Mouse (Mus musculus) frontal cortex, adult (tissue): ENCODE measurements at regions not wholly inside any gene's neighbourhood (a gene's known extent, or its start where the extent isn't known, plus 50 kb on each side); places are given as distances from the start of the nearest gene placed in this dataset.

ENCODE experiments used
- ATAC-seq: cut with Nextera tagmentation; 2 replicates; pipeline ENCODE4 v1.9.2; 2017; ENCODE audit warnings: mild to moderate bottlenecking, moderate library complexity, mixed read lengths; ENCODE audit not compliant: low TSS enrichment

- no peak for ATAC-seq
These were observed 300.3 kb upstream of the Clnk start for GRCm38 (mm10) chr5:39176906-39177305.

GRCm38 (mm10) chr5:39173491-39173890 lies 296.9 kb upstream of the Clnk start:
- ATAC-seq = no peak

GRCm38 (mm10) chr5:39159651-39160050 lies 283.0 kb upstream of the Clnk start:
- ATAC-seq = peak; percentile 90

- ATAC-seq = no peak
These were observed 279.2 kb upstream of the Clnk start for GRCm38 (mm10) chr5:39155763-39156162.

- no peak for ATAC-seq
These were observed 276.7 kb upstream of the Clnk start for GRCm38 (mm10) chr5:39153291-39153794.

- no peak for ATAC-seq
These were observed 275.3 kb upstream of the Clnk start for GRCm38 (mm10) chr5:39151917-39152316.

- no peak for ATAC-seq
These were observed 274.3 kb upstream of the Clnk start for GRCm38 (mm10) chr5:39150891-39151290.

- ATAC-seq = peak; percentile 56
These were observed 269.0 kb upstream of the Clnk start for GRCm38 (mm10) chr5:39145658-39146057.

GRCm38 (mm10) chr5:39144225-39144624 lies 267.6 kb upstream of the Clnk start:
- ATAC-seq = no peak

GRCm38 (mm10) chr5:39143648-39144047 lies 267.0 kb upstream of the Clnk start:
- ATAC-seq = no peak

GRCm38 (mm10) chr5:39138375-39138774 lies 261.8 kb upstream of the Clnk start:
- no peak for ATAC-seq

- ATAC-seq = no peak
These were observed 252.3 kb upstream of the Clnk start for GRCm38 (mm10) chr5:39128931-39129330.

- no peak for ATAC-seq
These were observed 250.2 kb upstream of the Clnk start for GRCm38 (mm10) chr5:39126833-39127232.

GRCm38 (mm10) chr5:39126270-39126691 lies 249.7 kb upstream of the Clnk start:
- ATAC-seq = no peak

GRCm38 (mm10) chr5:39110336-39110735 lies 233.7 kb upstream of the Clnk start:
- ATAC-seq = no peak

GRCm38 (mm10) chr5:39109526-39109925 lies 232.9 kb upstream of the Clnk start:
- ATAC-seq = no peak

- ATAC-seq = no peak
These were observed 222.5 kb upstream of the Clnk start for GRCm38 (mm10) chr5:39099113-39099512.

GRCm38 (mm10) chr5:39094875-39095274 lies 218.3 kb upstream of the Clnk start:
- no peak for ATAC-seq

GRCm38 (mm10) chr5:39076555-39077178 lies 200.1 kb upstream of the Clnk start:
- ATAC-seq = peak; percentile 95

- ATAC-seq = no peak
These were observed 193.1 kb upstream of the Clnk start for GRCm38 (mm10) chr5:39069683-39070082.

- peak; percentile 99 for ATAC-seq
These were observed 186.4 kb upstream of the Clnk start for GRCm38 (mm10) chr5:39063061-39063460.

GRCm38 (mm10) chr5:39052490-39053250 lies 176.1 kb upstream of the Clnk start:
- peak; percentile 87 for ATAC-seq

- ATAC-seq = no peak
These were observed 173.9 kb upstream of the Clnk start for GRCm38 (mm10) chr5:39050512-39050911.
